Mouse (Mus musculus) CH12.LX (cell line): ENCODE results near the gene Ubxn10.

Experiments
- CTCF ChIP-seq, 2 experiments: IDR thresholded peaks in 1 of 2; conservative IDR thresholded peaks in 1 of 2; 2 replicates each; pipeline ENCODE4 v1.5.1; 2011 to 2012; ENCODE audit warnings: low read depth in 2 of 2, low read length in 2 of 2, improper control_type of control experiment in 1 of 2, inconsistent platforms in 1 of 2, mild to moderate bottlenecking in 1 of 2, moderate library complexity in 1 of 2
- EP300 ChIP-seq: IDR thresholded peaks from 2 replicates; pipeline ENCODE4 v1.6.1; 2011; ENCODE audit warnings: low read length, improper control_type of control experiment
- GABPA ChIP-seq: IDR thresholded peaks from 2 replicates; pipeline ENCODE4 v1.6.1; 2012; ENCODE audit warnings: low read depth, low read length, improper control_type of control experiment, inconsistent platforms; ENCODE audit not compliant: insufficient replicate concordance
- MXI1 ChIP-seq: IDR thresholded peaks from 2 replicates; pipeline ENCODE4 v1.6.1; 2011; ENCODE audit warnings: mild to moderate bottlenecking, low read depth, low read length, improper control_type of control experiment
- RCOR1 ChIP-seq: conservative IDR thresholded peaks from 2 replicates; pipeline ENCODE4 v1.6.1; 2012; ENCODE audit warnings: low read depth, mild to moderate bottlenecking, inconsistent platforms, low read length, improper control_type of control experiment
- SMC3 ChIP-seq: IDR thresholded peaks from 2 replicates; pipeline ENCODE4 v1.6.1; 2011; ENCODE audit warnings: low read depth, low read length, improper control_type of control experiment
- TBP ChIP-seq: conservative IDR thresholded peaks from 2 replicates; pipeline ENCODE4 v1.6.1; 2011; ENCODE audit warnings: low read depth, low read length, improper control_type of control experiment
- ZKSCAN1 ChIP-seq: IDR thresholded peaks from 2 replicates; pipeline ENCODE4 v1.6.1; 2012; ENCODE audit warnings: low read depth, inconsistent platforms, low read length, improper control_type of control experiment, borderline replicate concordance
- ZNF384 ChIP-seq: IDR thresholded peaks from 2 replicates; pipeline ENCODE4 v1.6.1; 2012; ENCODE audit warnings: low read depth, low read length, improper control_type of control experiment, inconsistent platforms

- TF ChIP-seq SMC3 (no peak), EP300 (no peak), ZNF384 (no peak), TBP (no peak), CTCF (conservative IDR thresholded peaks at IDR 0.05 in 1 of 2, IDR thresholded peaks at IDR 0.05 in 1 of 2; ENCODE audit: low read depth in 2 of 2, low read length in 2 of 2) (no peak), RCOR1 (no peak), GABPA (no peak), ZKSCAN1 (no peak), MXI1 (no peak)
Measured at GRCm38 (mm10) chr4:138709246-138709645, 27.7 kb downstream of the Ubxn10 start.
